Mouse (Mus musculus) left cerebral cortex, postnatal 10 days (tissue): ENCODE data around the gene Vti1a. TPM values are rescaled to one million over a fixed set of nuclear protein-coding genes. Genes with fewer than 3 reads are reported as not detected.

Experiments
- DNase-seq, 2 experiments: peaks; one replicate each; pipeline ENCODE4 v3.0.0; 2021 to 2022; ENCODE audit warnings: low spot score in 2 of 2, mixed read lengths in 1 of 2; ENCODE audit errors: extremely low spot score in 1 of 2
- intact Hi-C: fragments of 180-260 bp; cut with DNase I; formaldehyde crosslinking; loops from one replicate; pipeline ENCODE4 v1.15.1; 2025
- total RNA-seq, 2 experiments: library from RNA; stranded (reverse); gene quantifications; 2 replicates each; pipeline ENCODE4 v1.2.3; 2021

Vti1a gene
- total RNA-seq, 2 experiments from 2014 or later: 58.0 to 61.1 TPM

- intact Hi-C loops: no loop called here
- peak in 1 of 2 experiments; percentile 40 for DNase-seq
Observed at GRCm38 (mm10) chr19:55537691-55538090, 221.6 kb downstream of the Vti1a start.

GRCm38 (mm10) chr19:55541641-55542040 is 225.5 kb downstream of the Vti1a start:
- DNase-seq: no peak
- intact Hi-C loops: no loop called here

- no peak for DNase-seq
Observed at GRCm38 (mm10) chr19:55542461-55542860, 226.4 kb downstream of the Vti1a start.

GRCm38 (mm10) chr19:55543188-55543587 is 227.1 kb downstream of the Vti1a start:
- DNase-seq: no peak
- intact Hi-C loops: no loop called here

More at GRCm38 (mm10) chr19:55542461-55542860, 226.4 kb downstream of the Vti1a start:
- intact Hi-C loops: no loop called here

GRCm38 (mm10) chr19:55544498-55544897 is 228.4 kb downstream of the Vti1a start:
- no peak for DNase-seq
- intact Hi-C loops: no loop called here

GRCm38 (mm10) chr19:55545529-55545928 is 229.4 kb downstream of the Vti1a start:
- intact Hi-C loops: no loop called here
- peak; percentile 55 to 88 for DNase-seq

- intact Hi-C loops: no loop called here
- no peak for DNase-seq
Observed at GRCm38 (mm10) chr19:55546009-55546528, 230.0 kb downstream of the Vti1a start.

- no peak for DNase-seq
- intact Hi-C loops: no loop called here
Observed at GRCm38 (mm10) chr19:55548206-55548605, 232.1 kb downstream of the Vti1a start.

GRCm38 (mm10) chr19:55548656-55549055 is 232.6 kb downstream of the Vti1a start:
- no peak for DNase-seq
- intact Hi-C loops: no loop called here

GRCm38 (mm10) chr19:55550176-55550575 is 234.1 kb downstream of the Vti1a start:
- no peak for DNase-seq
- intact Hi-C loops: no loop called here

- intact Hi-C loops: no loop called here
- no peak for DNase-seq
Observed at GRCm38 (mm10) chr19:55552339-55552738, 236.2 kb downstream of the Vti1a start.

- no peak for DNase-seq
- intact Hi-C loops: no loop called here
Observed at GRCm38 (mm10) chr19:55552861-55553260, 236.8 kb downstream of the Vti1a start.

- no peak for DNase-seq
- intact Hi-C loops: no loop called here
Observed at GRCm38 (mm10) chr19:55554295-55554694, 238.2 kb downstream of the Vti1a start.

GRCm38 (mm10) chr19:55554703-55555102 is 238.6 kb downstream of the Vti1a start:
- intact Hi-C loops: no loop called here
- no peak for DNase-seq

GRCm38 (mm10) chr19:55556168-55556999 is 240.3 kb downstream of the Vti1a start:
- DNase-seq: peak; percentile 57 to 62
- intact Hi-C loops: no loop called here

GRCm38 (mm10) chr19:55559331-55559730 is 243.2 kb downstream of the Vti1a start:
- DNase-seq: no peak
- intact Hi-C loops: no loop called here

- DNase-seq: no peak
Observed at GRCm38 (mm10) chr19:55560088-55560682, 244.1 kb downstream of the Vti1a start.

GRCm38 (mm10) chr19:55561469-55561868 is 245.4 kb downstream of the Vti1a start:
- intact Hi-C loops: no loop called here
- no peak for DNase-seq

More at GRCm38 (mm10) chr19:55560088-55560682, 244.1 kb downstream of the Vti1a start:
- intact Hi-C loops: no loop called here

- DNase-seq: peak in 1 of 2 experiments; percentile 38
- intact Hi-C loops: no loop called here
Observed at GRCm38 (mm10) chr19:55562487-55563147, 246.5 kb downstream of the Vti1a start.
